Comparison of ENCODE assay signal across 22 mouse cellular contexts in genomic region chr10:89595514-89595913, GRCm38 (mm10). TPM values are rescaled to one million over a fixed set of nuclear protein-coding genes. Genes with fewer than 3 reads are reported as not detected.
DNase-seq lines count a peak whose midpoint lies in the region; ATAC-seq and TF ChIP-seq lines count a peak whose summit lies in the region.
"Had no signal": no experiment of that assay in that cellular context is flagged by ENCODE, and none has a peak within 500 bp of the region (broad histone marks: within the 10 kb centered on the region; RNA-seq: fewer than 3 reads in every experiment).

No protein-coding gene starts in this region.

- no peaks in the 10 kb centered on the region for H3K36me3 ChIP-seq in liver, embryonic 16.5 days (ENCODE audit: control insufficient read depth, insufficient read depth)
- no peaks in the 10 kb centered on the region for H3K36me3 ChIP-seq in liver, postnatal 0 days (replicated peaks; ENCODE audit: insufficient read depth, low read length)
- H3K36me3 ChIP-seq in intestine, postnatal 0 days (ENCODE audit: control insufficient read depth, insufficient read depth), result no peaks in the 10 kb centered on the region
- no peaks in the 10 kb centered on the region for H3K36me3 ChIP-seq in small intestine, adult 2 months (ENCODE audit: control insufficient read depth, insufficient read depth, low read length)
- H3K36me3 ChIP-seq: embryonic facial prominence, embryonic 13.5 days; forebrain, embryonic 10.5 days; forebrain, embryonic 15.5 days; heart, embryonic 15.5 days had no signal

- no peaks in the 10 kb centered on the region for H3K9me3 ChIP-seq in liver, embryonic 16.5 days (replicated peaks; ENCODE audit: control insufficient read depth, low read length)
- no peaks in the 10 kb centered on the region for H3K9me3 ChIP-seq in liver, postnatal 0 days (ENCODE audit: low read length)
- no peaks in the 10 kb centered on the region for H3K9me3 ChIP-seq in intestine, postnatal 0 days (ENCODE audit: control insufficient read depth)
- H3K9me3 ChIP-seq: embryonic facial prominence, embryonic 13.5 days; forebrain, embryonic 10.5 days; forebrain, embryonic 15.5 days; heart, embryonic 15.5 days had no signal

- no peaks in the 10 kb centered on the region for H3K27me3 ChIP-seq in liver, embryonic 16.5 days (ENCODE audit: control insufficient read depth, insufficient read depth, low read depth, low read length)
- no peaks in the 10 kb centered on the region for H3K27me3 ChIP-seq in liver, postnatal 0 days (ENCODE audit: insufficient read depth, low read length)
- no peaks in the 10 kb centered on the region for H3K27me3 ChIP-seq in intestine, postnatal 0 days (replicated peaks; ENCODE audit: control insufficient read depth, insufficient read depth, low read length)
- H3K27me3 ChIP-seq in small intestine, adult 2 months (ENCODE audit: control insufficient read depth, insufficient read depth, low read length), result no peaks in the 10 kb centered on the region
- H3K27me3 ChIP-seq: CH12.LX; embryonic facial prominence, embryonic 13.5 days; forebrain, embryonic 15.5 days; heart, embryonic 15.5 days had no signal

- peaks cover 8% of the 10 kb centered on the region; the same call in 1 of the 2 replicates for H3K4me1 ChIP-seq in liver, embryonic 16.5 days (ENCODE audit: control insufficient read depth, low read depth, low read length)
- peaks cover 14% of the 10 kb centered on the region for H3K4me1 ChIP-seq in liver, postnatal 0 days (ENCODE audit: insufficient read depth)
- H3K4me1 ChIP-seq in intestine, postnatal 0 days (replicated peaks; ENCODE audit: control insufficient read depth, insufficient read depth, low read length), result peaks cover 5% of the 10 kb centered on the region; the same call in 1 of the 2 replicates
- H3K4me1 ChIP-seq in small intestine, adult 2 months (ENCODE audit: control insufficient read depth, insufficient read depth, insufficient read length, low read length), result peaks cover 24% of the 10 kb centered on the region; the same call in 1 of the 2 replicates
- H3K4me1 ChIP-seq: embryonic facial prominence, embryonic 13.5 days; forebrain, embryonic 15.5 days had no signal

- ATAC-seq in liver, embryonic 16.5 days (ENCODE audit: low read depth), result peak; percentile 60
- no peak for ATAC-seq in liver, postnatal 0 days
- ATAC-seq in erythroblast, adult 5-6 weeks (replicated peaks; ENCODE audit: low FRiP score, poor library complexity, severe bottlenecking), result peak; percentile 93
- no peak for ATAC-seq in intestine, postnatal 0 days
- ATAC-seq: forebrain, embryonic 15.5 days had no signal

- no peak for TF ChIP-seq POLR2A in small intestine, adult 2 months (IDR thresholded peaks at IDR 0.05; ENCODE audit: low read depth, low read length)

- no peak overlapping the region for H3K4me2 ChIP-seq in liver, embryonic 16.5 days (ENCODE audit: low read depth, low read length)
- H3K4me2 ChIP-seq in liver, postnatal 0 days (ENCODE audit: low read depth, low read length), result no peak overlapping the region
- no peak overlapping the region for H3K4me2 ChIP-seq in intestine, postnatal 0 days (replicated peaks; ENCODE audit: low read depth)
- H3K4me2 ChIP-seq: embryonic facial prominence, embryonic 13.5 days; forebrain, embryonic 15.5 days; heart, embryonic 11.5 days; heart, embryonic 15.5 days; hindbrain, embryonic 14.5 days had no signal

- H3K27ac ChIP-seq in liver, embryonic 16.5 days (ENCODE audit: low read length), result no peak overlapping the region
- no peak overlapping the region for H3K27ac ChIP-seq in liver, postnatal 0 days (ENCODE audit: low read depth)
- 0 out of 2 replicates have a peak overlapping the region, but pooled peaks have one; percentile 1 for H3K27ac ChIP-seq in intestine, postnatal 0 days (ENCODE audit: low read depth, low read length)
- peak overlapping the region; percentile 82 for H3K27ac ChIP-seq in small intestine, adult 2 months (ENCODE audit: insufficient read depth, low read depth, low read length)
- H3K27ac ChIP-seq: embryonic facial prominence, embryonic 13.5 days; forebrain, embryonic 10.5 days; forebrain, embryonic 15.5 days; heart, adult 2 months; heart, embryonic 15.5 days; hindbrain, embryonic 14.5 days had no signal

- no peak for DNase-seq in liver, postnatal 0 days
- no peak for DNase-seq in heart, adult 18-20 months
- DNase-seq in cerebellum, postnatal 14 days, result no peak
- DNase-seq: adrenal gland, adult 2 months; adrenal gland, postnatal 25 days; cerebellum, adult 2 months; cerebellum, postnatal 10 days; heart, adult 2 months; heart, postnatal 14 days had no signal

- H3K4me3 ChIP-seq in liver, embryonic 16.5 days (ENCODE audit: low read depth, low read length), result no peak overlapping the region
- no peak overlapping the region for H3K4me3 ChIP-seq in liver, postnatal 0 days (ENCODE audit: low read depth, low read length)
- no peak overlapping the region for H3K4me3 ChIP-seq in intestine, postnatal 0 days (ENCODE audit: low read depth, low read length)
- H3K4me3 ChIP-seq in small intestine, adult 2 months (ENCODE audit: low read depth, low read length), result no peak overlapping the region
- H3K4me3 ChIP-seq: embryonic facial prominence, embryonic 13.5 days; forebrain, embryonic 10.5 days; forebrain, embryonic 15.5 days; heart, adult 2 months; heart, embryonic 15.5 days had no signal

- 10% methylated on average over 1 of the region's 1 CpGs for WGBS in liver, embryonic 16.5 days (ENCODE audit: insufficient replicate concordance)
- WGBS in liver, postnatal 0 days (ENCODE audit: insufficient replicate concordance), result 28% methylated on average over 1 of the region's 1 CpGs
- 67% methylated on average over 1 of the region's 1 CpGs for WGBS in intestine, postnatal 0 days
- 36% methylated on average over 1 of the region's 1 CpGs for WGBS in small intestine, adult 2 months

- no peak for TF ChIP-seq CTCF in liver, postnatal 0 days (IDR thresholded peaks at IDR 0.05; ENCODE audit: low read depth)
- TF ChIP-seq CTCF in intestine, postnatal 0 days (IDR thresholded peaks at IDR 0.05; ENCODE audit: low read depth), result no peak
- TF ChIP-seq CTCF in small intestine, adult 2 months (IDR thresholded peaks at IDR 0.05; ENCODE audit: extremely low read depth, insufficient read length, insufficient replicate concordance, low read depth, low read length), result no peak

- no peak overlapping the region for H3K9ac ChIP-seq in liver, embryonic 16.5 days (ENCODE audit: low read depth, low read length)
- no peak overlapping the region for H3K9ac ChIP-seq in liver, postnatal 0 days (replicated peaks)
- H3K9ac ChIP-seq in intestine, postnatal 0 days (ENCODE audit: low read depth, low read length), result no peak overlapping the region
- H3K9ac ChIP-seq: embryonic facial prominence, embryonic 13.5 days; forebrain, embryonic 15.5 days; heart, embryonic 15.5 days; hindbrain, embryonic 14.5 days had no signal

- TF ChIP-seq EP300 in liver, postnatal 0 days (IDR thresholded peaks at IDR 0.05; ENCODE audit: low read depth), result no peak

RNA-seq across cellular contexts. Expression of gene Slc17a8, which starts 25.5 kb away (rescaled TPM):
- 0.06 TPM in 1 of 2 replicates, not detected in the other for polyA plus RNA-seq in liver, embryonic 16.5 days (2015; fragmentation: Nextera tagmentation; extraction: Ambion mirVana)
- 0.11 and 0.15 TPM in 2 replicates for polyA plus RNA-seq in liver, postnatal 0 days (2015; fragmentation: Nextera tagmentation; extraction: Ambion mirVana)
- 0.63 and 0.96 TPM in 2 replicates for total RNA-seq in erythroblast, adult 5-6 weeks (2015; ENCODE audit: low replicate concordance)
- not detected in 2 replicates for total RNA-seq in erythroblast, adult 5-6 weeks (2017; ENCODE audit: low replicate concordance)
- polyA plus RNA-seq in intestine, postnatal 0 days (2015; fragmentation: Nextera tagmentation; extraction: Ambion mirVana), result 0.03 TPM in 1 of 2 replicates, not detected in the other
- not detected in 2 replicates for polyA plus RNA-seq in small intestine, adult 2 months (2012; rRNA removed)
- not detected for total RNA-seq in heart, adult 18-20 months (2021)
- total RNA-seq: adrenal gland, adult 2 months; CH12.LX; gastrocnemius, adult 8-10 months; heart, adult 2 months; hematopoietic stem cell, adult 5-6 weeks had no signal
- polyA plus RNA-seq: adrenal gland, adult 2 months; embryonic facial prominence, embryonic 13.5 days; heart, adult 2 months had no signal

Comparison
In these comparisons a context has a peak if more than half of its experiments do, and no peak if none do; other contexts are left out.
1. ATAC-seq: peak in liver, embryonic 16.5 days (single experiment) and erythroblast, adult 5-6 weeks (single experiment); none in liver, postnatal 0 days (single experiment) and intestine, postnatal 0 days (single experiment).
2. H3K27ac ChIP-seq: peak in intestine, postnatal 0 days (single experiment) and small intestine, adult 2 months (single experiment); none in liver, embryonic 16.5 days (single experiment) and liver, postnatal 0 days (single experiment).